Mouse (Mus musculus): ENCODE measurements around the gene Gabpb2. TPM values are rescaled to one million over a fixed set of nuclear protein-coding genes. Genes with fewer than 3 reads are reported as not detected.
"Not testable (repeated sequence)": the region's sequence is repeated elsewhere in the genome, so short reads cannot be mapped to it uniquely, and the experiment has no call there.

Gene Gabpb2
- polyA plus RNA-seq, 1 experiment from 2014 or later, result 7.7 TPM

- 63% methylated on average over 18 of the region's 18 CpGs for WGBS
- Histone ChIP-seq H3K9ac (no peak overlapping the region), H3K4me2 (no peak overlapping the region), H3K27me3 (no peaks in the 10 kb centered on the region), H3K4me1 (peaks cover 11% of the 10 kb centered on the region), H3K27ac (no peak overlapping the region), H3K36me3 (ENCODE audit: poor library complexity, severe bottlenecking) (peaks cover 18% of the 10 kb centered on the region), H3K4me3 (no peak overlapping the region), H3K9me3 (replicated peaks) (no peaks in the 10 kb centered on the region)
- no peak for ATAC-seq
Measured at GRCm38 (mm10) chr3:95140289-95140595, 77.5 kb downstream of the Gabpb2 start.

- Histone ChIP-seq H3K27me3 (no peaks in the 10 kb centered on the region), H3K27ac (no peak overlapping the region), H3K36me3 (ENCODE audit: poor library complexity, severe bottlenecking) (peaks cover 18% of the 10 kb centered on the region), H3K9me3 (replicated peaks) (no peaks in the 10 kb centered on the region), H3K4me3 (no peak overlapping the region), H3K9ac (no peak overlapping the region), H3K4me1 (peaks cover 16% of the 10 kb centered on the region), H3K4me2 (no peak overlapping the region)
- no peak for ATAC-seq
- WGBS, result 74% methylated on average over 25 of the region's 25 CpGs
Measured at GRCm38 (mm10) chr3:95139586-95140288, 78.0 kb downstream of the Gabpb2 start.

- H3K4me2 ChIP-seq, result no peak overlapping the region
- no peak overlapping the region for H3K4me3 ChIP-seq
- H3K27me3 ChIP-seq, result no peaks in the 10 kb centered on the region
- peaks cover 22% of the 10 kb centered on the region for H3K36me3 ChIP-seq (ENCODE audit: poor library complexity, severe bottlenecking)
- 95% methylated on average over 3 of the region's 3 CpGs for WGBS
- H3K27ac ChIP-seq, result no peak overlapping the region
- ATAC-seq, result no peak
- no peak overlapping the region for H3K9ac ChIP-seq
- H3K4me1 ChIP-seq, result peaks cover 24% of the 10 kb centered on the region
- H3K9me3 ChIP-seq (replicated peaks), result no peaks in the 10 kb centered on the region
Measured at GRCm38 (mm10) chr3:95136336-95136735, 81.4 kb downstream of the Gabpb2 start.

- H3K27ac ChIP-seq, result no peak overlapping the region
- H3K4me1 ChIP-seq, result peaks cover 24% of the 10 kb centered on the region
- no peak overlapping the region for H3K9ac ChIP-seq
- no peaks in the 10 kb centered on the region for H3K27me3 ChIP-seq
- WGBS, result 91% methylated on average over 7 of the region's 7 CpGs
- H3K4me3 ChIP-seq, result peak overlapping the region; percentile 34
- H3K4me2 ChIP-seq, result peak overlapping the region; percentile 60
- H3K9me3 ChIP-seq (replicated peaks), result no peaks in the 10 kb centered on the region
- no peak for ATAC-seq
- H3K36me3 ChIP-seq (ENCODE audit: poor library complexity, severe bottlenecking), result peaks cover 26% of the 10 kb centered on the region
Measured at GRCm38 (mm10) chr3:95135433-95136052, 82.2 kb downstream of the Gabpb2 start.

GRCm38 (mm10) chr3:95135023-95135422, 82.7 kb downstream of the Gabpb2 start:
- ATAC-seq, result no peak
- H3K4me3 ChIP-seq, result peak overlapping the region; percentile 34
- no peak overlapping the region for H3K27ac ChIP-seq
- peak overlapping the region; percentile 48; the same call in 1 of the 2 replicates for H3K9ac ChIP-seq
- peak overlapping the region; percentile 60 for H3K4me2 ChIP-seq
- WGBS, result 34% methylated on average over 6 of the region's 6 CpGs
- H3K27me3 ChIP-seq, result no peaks in the 10 kb centered on the region
- H3K36me3 ChIP-seq (ENCODE audit: poor library complexity, severe bottlenecking), result peaks cover 25% of the 10 kb centered on the region
- H3K9me3 ChIP-seq (replicated peaks), result no peaks in the 10 kb centered on the region
- peaks cover 24% of the 10 kb centered on the region for H3K4me1 ChIP-seq

- no CpG with 5 or more reads among the region's 12 CpGs for WGBS
- H3K4me2 ChIP-seq; H3K27ac ChIP-seq; H3K9ac ChIP-seq; H3K27me3 ChIP-seq; H3K9me3 ChIP-seq (replicated peaks): not testable (repeated sequence)
- peak; percentile 66 for ATAC-seq
- Histone ChIP-seq H3K4me3 (peak overlapping the region; percentile 72), H3K36me3 (ENCODE audit: poor library complexity, severe bottlenecking) (peaks cover 26% of the 10 kb centered on the region), H3K4me1 (peaks cover 24% of the 10 kb centered on the region)
Measured at GRCm38 (mm10) chr3:95134133-95134532, 83.6 kb downstream of the Gabpb2 start.

GRCm38 (mm10) chr3:95133680-95134101, 84.0 kb downstream of the Gabpb2 start, which contains the start of the genes Scnm1 and Lysmd1:
Scnm1 (minus strand) TSS chr3:95134011.
Lysmd1 (plus strand) TSS chr3:95134088.
- Histone ChIP-seq H3K4me1 (peaks cover 24% of the 10 kb centered on the region), H3K9me3 (replicated peaks) (no peaks in the 10 kb centered on the region), H3K9ac (peak within 1 kb of the TSS; percentile 83), H3K27me3 (no peaks in the 10 kb centered on the region), H3K36me3 (ENCODE audit: poor library complexity, severe bottlenecking) (peaks cover 31% of the 10 kb centered on the region), H3K27ac (peak within 1 kb of the TSS; percentile 69), H3K4me2 (peak within 1 kb of the TSS; percentile 89), H3K4me3 (peak within 1 kb of the TSS; percentile 72)
- under 1% methylated on average over 20 of the region's 20 CpGs for WGBS
- ATAC-seq, result peak; percentile 95

- Histone ChIP-seq H3K4me1 (peaks cover 24% of the 10 kb centered on the region), H3K27me3 (no peaks in the 10 kb centered on the region), H3K9ac (peak overlapping the region; percentile 83), H3K36me3 (ENCODE audit: poor library complexity, severe bottlenecking) (peaks cover 32% of the 10 kb centered on the region), H3K4me3 (peak overlapping the region; percentile 72), H3K27ac (peak overlapping the region; percentile 69; the same call in 1 of the 2 replicates), H3K9me3 (replicated peaks) (no peaks in the 10 kb centered on the region), H3K4me2 (peak overlapping the region; percentile 89)
- ATAC-seq, result peak; percentile 7; the same call in 1 of the 2 replicates
- 60% methylated on average over 11 of the region's 11 CpGs for WGBS
Measured at GRCm38 (mm10) chr3:95133176-95133575, 84.5 kb downstream of the Gabpb2 start.

- 0 out of 2 replicates have a peak overlapping the region, but pooled peaks have one; percentile 72 for H3K4me3 ChIP-seq
- 89% methylated on average over 2 of the region's 2 CpGs for WGBS
- not testable (repeated sequence) for H3K27ac ChIP-seq; H3K9ac ChIP-seq; H3K9me3 ChIP-seq (replicated peaks); ATAC-seq; H3K27me3 ChIP-seq
- H3K36me3 ChIP-seq (ENCODE audit: poor library complexity, severe bottlenecking), result peaks cover 28% of the 10 kb centered on the region
- peaks cover 24% of the 10 kb centered on the region for H3K4me1 ChIP-seq
- H3K4me2 ChIP-seq, result peak overlapping the region; percentile 89; the same call in 1 of the 2 replicates
Measured at GRCm38 (mm10) chr3:95132389-95132788, 85.3 kb downstream of the Gabpb2 start.

Small RNAs within 50 kb of the gene (microRNA-seq; reads per million reads assigned to microRNA genes)
- not detected for gene Mir8099-1

Other genes with a start within 250 kb of the Gabpb2 start
- gene Pi4kb, start 243.2 kb downstream of the Gabpb2 start, polyA plus RNA-seq (2015; fragmentation: Nextera tagmentation; extraction: Ambion mirVana), result 23.6 and 25.5 TPM in 2 replicates
- 26.6 and 27.8 TPM in 2 replicates for gene Zfp687, start 202.5 kb downstream of the Gabpb2 start, polyA plus RNA-seq (2015; fragmentation: Nextera tagmentation; extraction: Ambion mirVana)
- gene Psmd4, start 175.3 kb downstream of the Gabpb2 start, polyA plus RNA-seq (2015; fragmentation: Nextera tagmentation; extraction: Ambion mirVana), result 299 and 311 TPM in 2 replicates
- gene Pip5k1a, start 111.0 kb downstream of the Gabpb2 start, polyA plus RNA-seq (2015; fragmentation: Nextera tagmentation; extraction: Ambion mirVana), result 20.4 and 20.6 TPM in 2 replicates
- gene Vps72, start 106.9 kb downstream of the Gabpb2 start, polyA plus RNA-seq (2015; fragmentation: Nextera tagmentation; extraction: Ambion mirVana), result 266 and 271 TPM in 2 replicates
- gene Tmod4, start 93.4 kb downstream of the Gabpb2 start, polyA plus RNA-seq (2015; fragmentation: Nextera tagmentation; extraction: Ambion mirVana), result 0.72 and 0.81 TPM in 2 replicates
- gene Scnm1, start 83.9 kb downstream of the Gabpb2 start, polyA plus RNA-seq (2015; fragmentation: Nextera tagmentation; extraction: Ambion mirVana), result 99.5 and 106 TPM in 2 replicates
- 29.6 and 30.8 TPM in 2 replicates for gene Lysmd1, start 83.8 kb downstream of the Gabpb2 start, polyA plus RNA-seq (2015; fragmentation: Nextera tagmentation; extraction: Ambion mirVana)
- 1.1 and 1.2 TPM in 2 replicates for gene Tnfaip8l2, start 75.6 kb downstream of the Gabpb2 start, polyA plus RNA-seq (2015; fragmentation: Nextera tagmentation; extraction: Ambion mirVana)
- 14.1 and 14.6 TPM in 2 replicates for gene Sema6c, start 57.5 kb downstream of the Gabpb2 start, polyA plus RNA-seq (2015; fragmentation: Nextera tagmentation; extraction: Ambion mirVana)
- 92.3 and 96.3 TPM in 2 replicates for gene Cdc42se1, start 10.8 kb upstream of the Gabpb2 start, polyA plus RNA-seq (2015; fragmentation: Nextera tagmentation; extraction: Ambion mirVana)
- gene Mllt11, start 14.3 kb upstream of the Gabpb2 start, polyA plus RNA-seq (2015; fragmentation: Nextera tagmentation; extraction: Ambion mirVana), result 174 and 191 TPM in 2 replicates
- gene Gm128, start 23.7 kb upstream of the Gabpb2 start, polyA plus RNA-seq (2015; fragmentation: Nextera tagmentation; extraction: Ambion mirVana), result 0.19 and 0.38 TPM in 2 replicates
- gene Bnipl, start 33.3 kb upstream of the Gabpb2 start, polyA plus RNA-seq (2015; fragmentation: Nextera tagmentation; extraction: Ambion mirVana), result not detected in 2 replicates
- 39.6 and 40.0 TPM in 2 replicates for gene Mindy1, start 63.4 kb upstream of the Gabpb2 start, polyA plus RNA-seq (2015; fragmentation: Nextera tagmentation; extraction: Ambion mirVana)
- 28.4 and 32.7 TPM in 2 replicates for gene Prune1, start 64.2 kb upstream of the Gabpb2 start, polyA plus RNA-seq (2015; fragmentation: Nextera tagmentation; extraction: Ambion mirVana)
- 0.52 and 1.1 TPM in 2 replicates for gene Anxa9, start 89.3 kb upstream of the Gabpb2 start, polyA plus RNA-seq (2015; fragmentation: Nextera tagmentation; extraction: Ambion mirVana)
- 98.4 and 103 TPM in 2 replicates for gene Cers2, start 96.9 kb upstream of the Gabpb2 start, polyA plus RNA-seq (2015; fragmentation: Nextera tagmentation; extraction: Ambion mirVana)
- gene Setdb1, start 139.3 kb upstream of the Gabpb2 start, polyA plus RNA-seq (2015; fragmentation: Nextera tagmentation; extraction: Ambion mirVana), result 45.4 and 51.8 TPM in 2 replicates
- gene 4930558C23Rik, start 184.9 kb upstream of the Gabpb2 start, polyA plus RNA-seq (2015; fragmentation: Nextera tagmentation; extraction: Ambion mirVana), result not detected in 2 replicates
- gene Arnt, start 216.5 kb upstream of the Gabpb2 start, polyA plus RNA-seq (2015; fragmentation: Nextera tagmentation; extraction: Ambion mirVana), result 24.8 and 28.1 TPM in 2 replicates

Measured in forebrain, embryonic 13.5 days (tissue).